ENCODE assay signal across 7 mouse cellular contexts in genomic region chr10:30089406-30089805, GRCm38 (mm10).
DNase-seq lines count a peak whose midpoint lies in the region; ATAC-seq lines count a peak whose summit lies in the region.

No protein-coding gene starts in this region.

- H3K4me2 ChIP-seq in neural tube, embryonic 14.5 days (ENCODE audit: low read depth, low read length): no peak overlapping the region
- no peak overlapping the region for H3K4me2 ChIP-seq in forebrain, embryonic 15.5 days (replicated peaks)

- no peak for DNase-seq in neural tube, embryonic 10.5 days (ENCODE audit: extremely low spot score, low spot score)
- DNase-seq in heart, postnatal 36 days: peak; percentile 10 to 23
- DNase-seq in left cerebral cortex, postnatal 14 days (ENCODE audit: low spot score in 2 of 2): peak; percentile 36 to 55
- DNase-seq in thymus, postnatal 14 days: no peak

- H3K9me3 ChIP-seq in neural tube, embryonic 14.5 days (ENCODE audit: control insufficient read depth, low read length): no peaks in the 10 kb centered on the region
- H3K9me3 ChIP-seq in forebrain, embryonic 15.5 days: no peaks in the 10 kb centered on the region

- no peak overlapping the region for H3K4me3 ChIP-seq in neural tube, embryonic 14.5 days (ENCODE audit: low read depth, low read length)
- no peak overlapping the region for H3K4me3 ChIP-seq in forebrain, embryonic 15.5 days

- no peaks in the 10 kb centered on the region for H3K36me3 ChIP-seq in neural tube, embryonic 14.5 days (ENCODE audit: control insufficient read depth, insufficient read depth, low read length)
- H3K36me3 ChIP-seq in forebrain, embryonic 15.5 days: no peaks in the 10 kb centered on the region

- 67% methylated on average over 7 of the region's 7 CpGs for WGBS in neural tube, embryonic 14.5 days
- WGBS in forebrain, embryonic 15.5 days: 58% methylated on average over 7 of the region's 7 CpGs

- H3K4me1 ChIP-seq in neural tube, embryonic 14.5 days (ENCODE audit: control insufficient read depth, insufficient read depth, low read length): no peaks in the 10 kb centered on the region
- no peaks in the 10 kb centered on the region for H3K4me1 ChIP-seq in forebrain, embryonic 15.5 days

- ATAC-seq in neural tube, embryonic 14.5 days (ENCODE audit: low read depth): peak; percentile 60; the same call in 1 of the 2 replicates
- ATAC-seq in forebrain, embryonic 15.5 days (replicated peaks): peak; percentile 78
- no peak for ATAC-seq in inflammation-experienced regulatory T-cells, adult 6 months

- H3K9ac ChIP-seq in neural tube, embryonic 14.5 days (replicated peaks; ENCODE audit: low read depth, low read length): no peak overlapping the region
- H3K9ac ChIP-seq in forebrain, embryonic 15.5 days (replicated peaks): no peak overlapping the region

- no peak overlapping the region for H3K27ac ChIP-seq in neural tube, embryonic 14.5 days (ENCODE audit: low read depth, low read length)
- no peak overlapping the region for H3K27ac ChIP-seq in forebrain, embryonic 15.5 days (replicated peaks)

- intact Hi-C loops in heart, postnatal 36 days (cut with DNase I): no loop called here
- intact Hi-C loops in left cerebral cortex, postnatal 14 days (cut with DNase I): no loop called here

- no peaks in the 10 kb centered on the region for H3K27me3 ChIP-seq in neural tube, embryonic 14.5 days (ENCODE audit: control insufficient read depth, insufficient read depth, low read length)
- no peaks in the 10 kb centered on the region for H3K27me3 ChIP-seq in forebrain, embryonic 15.5 days

Comparison
In these comparisons a context has a peak if more than half of its experiments do, and no peak if none do; other contexts are left out.
1. DNase-seq: peak in heart, postnatal 36 days (2 of 2) and left cerebral cortex, postnatal 14 days (2 of 2); none in neural tube, embryonic 10.5 days (single experiment) and thymus, postnatal 14 days (single experiment).